Mouse (Mus musculus) T-cell, adult 2 months (primary cell): ENCODE results near the gene Golga4.
"Not testable (repeated sequence)": the region's sequence is repeated elsewhere in the genome, so short reads cannot be mapped to it uniquely, and the experiment has no call there.

Experiments
- DNase-seq: peaks from one replicate; pipeline ENCODE4 v3.0.0; 2022; ENCODE audit warnings: low spot score

Gene Golga4

GRCm38 (mm10) chr9:118590230-118590629, 84.2 kb downstream of the Golga4 start:
- DNase-seq: no peak

GRCm38 (mm10) chr9:118591633-118592032, 85.6 kb downstream of the Golga4 start:
- no peak for DNase-seq

- no peak for DNase-seq
Observed at GRCm38 (mm10) chr9:118592585-118593249, 86.7 kb downstream of the Golga4 start.

GRCm38 (mm10) chr9:118593443-118593842, 87.4 kb downstream of the Golga4 start:
- DNase-seq: no peak

- DNase-seq: no peak
Observed at GRCm38 (mm10) chr9:118596767-118597166, 90.7 kb downstream of the Golga4 start.

GRCm38 (mm10) chr9:118600393-118600792, 94.3 kb downstream of the Golga4 start:
- DNase-seq: not testable (repeated sequence)

- no peak for DNase-seq
Observed at GRCm38 (mm10) chr9:118602576-118602975, 96.5 kb downstream of the Golga4 start.

- DNase-seq: peak; percentile 64
Observed at GRCm38 (mm10) chr9:118606148-118606816, 100.2 kb downstream of the Golga4 start, which contains the start of gene Itga9. Gene Itga9 (plus strand): TSS chr9:118606690.

GRCm38 (mm10) chr9:118606817-118607371, 100.8 kb downstream of the Golga4 start:
- DNase-seq: no peak

- DNase-seq: no peak
Observed at GRCm38 (mm10) chr9:118607701-118608401, 101.8 kb downstream of the Golga4 start.

GRCm38 (mm10) chr9:118608556-118608955, 102.5 kb downstream of the Golga4 start:
- no peak for DNase-seq

- no peak for DNase-seq
Observed at GRCm38 (mm10) chr9:118610060-118610459, 104.0 kb downstream of the Golga4 start.

- DNase-seq: no peak
Observed at GRCm38 (mm10) chr9:118611111-118611541, 105.1 kb downstream of the Golga4 start.

GRCm38 (mm10) chr9:118611958-118612581, 106.0 kb downstream of the Golga4 start:
- no peak for DNase-seq

- DNase-seq: no peak
Observed at GRCm38 (mm10) chr9:118617237-118617636, 111.2 kb downstream of the Golga4 start.

GRCm38 (mm10) chr9:118618732-118619250, 112.7 kb downstream of the Golga4 start:
- no peak for DNase-seq

GRCm38 (mm10) chr9:118620807-118621206, 114.7 kb downstream of the Golga4 start:
- DNase-seq: no peak

GRCm38 (mm10) chr9:118621691-118622090, 115.6 kb downstream of the Golga4 start:
- DNase-seq: no peak

GRCm38 (mm10) chr9:118622376-118623166, 116.5 kb downstream of the Golga4 start:
- DNase-seq: no peak

- DNase-seq: no peak
Observed at GRCm38 (mm10) chr9:118623483-118623882, 117.4 kb downstream of the Golga4 start.

- DNase-seq: no peak
Observed at GRCm38 (mm10) chr9:118624146-118624545, 118.1 kb downstream of the Golga4 start.
